Mouse (Mus musculus): Measurements from ENCODE around the gene Far2. TPM values are rescaled to one million over a fixed set of nuclear protein-coding genes. Genes with fewer than 3 reads are reported as not detected.

Far2 gene
- polyA plus RNA-seq, 1 experiment from 2014 or later, result 4.3 TPM

DNA sequence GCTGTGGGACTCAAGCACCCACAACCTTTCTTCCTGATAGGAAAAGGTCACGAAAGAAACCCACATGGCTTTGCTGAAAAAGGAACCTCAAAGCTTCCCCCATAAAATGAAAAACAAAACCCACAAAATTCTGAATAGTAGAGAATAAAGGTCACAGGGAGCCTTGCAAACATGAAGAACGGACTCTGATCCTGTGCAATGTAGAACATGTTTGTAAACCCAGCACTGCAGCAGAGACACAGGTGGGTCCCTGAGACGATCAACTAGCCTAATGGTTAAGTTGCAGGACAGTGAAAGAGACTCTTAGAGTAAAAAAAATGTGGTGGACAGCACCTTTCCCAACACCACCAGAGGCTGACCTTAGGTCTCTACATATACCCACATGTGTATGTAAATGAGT lies 152.7 kb downstream of the Far2 start:
- Histone ChIP-seq H3K4me3 (ENCODE audit: low read length) (no peak overlapping the region), H3K4me1 (ENCODE audit: control insufficient read depth, insufficient read depth, low read length) (no peaks in the 10 kb centered on the region), H3K27me3 (ENCODE audit: control insufficient read depth, insufficient read depth, low read length) (no peaks in the 10 kb centered on the region), H3K36me3 (ENCODE audit: control insufficient read depth, insufficient read depth, low read length) (peaks cover 64% of the 10 kb centered on the region), H3K9ac (ENCODE audit: low read depth, low read length) (no peak overlapping the region), H3K9me3 (ENCODE audit: control insufficient read depth, low read length) (no peaks in the 10 kb centered on the region), H3K4me2 (replicated peaks; ENCODE audit: low read depth, low read length) (no peak overlapping the region), H3K27ac (ENCODE audit: low read depth, low read length) (no peak overlapping the region)
- 84% methylated on average over 3 of the region's 3 CpGs for WGBS
- no peak for ATAC-seq (ENCODE audit: low FRiP score, low TSS enrichment)

DNA sequence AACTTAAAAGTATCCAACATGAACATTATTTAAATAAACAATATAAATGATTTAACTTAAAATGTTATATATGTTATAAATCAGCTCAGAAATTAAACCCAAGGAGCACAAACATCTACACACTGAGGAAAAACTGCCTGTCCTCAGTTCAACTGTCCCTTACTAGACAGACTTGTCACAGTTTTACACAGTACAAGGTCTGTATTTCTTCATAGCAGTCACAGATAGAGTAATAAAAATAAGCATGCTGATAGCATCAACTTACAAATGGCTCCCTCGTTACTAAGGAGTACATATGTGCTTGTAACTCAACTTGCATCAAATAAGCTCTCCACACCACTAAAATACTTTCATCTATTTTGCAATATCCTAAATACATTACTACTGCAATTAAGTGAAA lies 158.1 kb downstream of the Far2 start:
- WGBS, result 73% methylated on average over 1 of the region's 1 CpGs
- no peak overlapping the region for H3K4me3 ChIP-seq (ENCODE audit: low read length)
- H3K27me3 ChIP-seq (ENCODE audit: control insufficient read depth, insufficient read depth, low read length), result no peaks in the 10 kb centered on the region
- no peaks in the 10 kb centered on the region for H3K4me1 ChIP-seq (ENCODE audit: control insufficient read depth, insufficient read depth, low read length)
- no peak for ATAC-seq (ENCODE audit: low FRiP score, low TSS enrichment)
- no peak overlapping the region for H3K4me2 ChIP-seq (replicated peaks; ENCODE audit: low read depth, low read length)
- no peak overlapping the region for H3K9ac ChIP-seq (ENCODE audit: low read depth, low read length)
- H3K36me3 ChIP-seq (ENCODE audit: control insufficient read depth, insufficient read depth, low read length), result peaks cover 36% of the 10 kb centered on the region
- H3K27ac ChIP-seq (ENCODE audit: low read depth, low read length), result no peak overlapping the region
- H3K9me3 ChIP-seq (ENCODE audit: control insufficient read depth, low read length), result no peaks in the 10 kb centered on the region

DNA sequence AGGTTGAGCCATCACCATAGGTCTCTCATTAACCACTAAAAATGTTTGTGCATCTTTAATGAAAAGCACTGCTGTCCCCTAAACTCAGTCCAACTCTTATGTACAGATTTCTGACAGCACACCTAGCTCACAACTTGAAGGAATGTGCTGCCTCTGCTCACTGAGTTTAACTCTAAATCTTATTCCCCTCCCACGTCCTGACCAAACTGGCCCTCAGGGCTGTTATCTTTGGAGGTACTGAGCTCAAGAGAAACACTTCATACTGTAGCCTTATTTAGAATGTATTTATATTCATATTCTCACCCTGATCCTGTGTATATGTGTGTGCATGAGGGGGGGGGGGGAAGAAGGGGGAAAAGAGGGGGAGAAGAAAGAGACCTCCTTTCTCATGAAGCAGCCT lies 160.5 kb downstream of the Far2 start:
- no peak for ATAC-seq (ENCODE audit: low FRiP score, low TSS enrichment)
- Histone ChIP-seq H3K27ac (ENCODE audit: low read depth, low read length) (no peak overlapping the region), H3K9me3 (ENCODE audit: control insufficient read depth, low read length) (no peaks in the 10 kb centered on the region), H3K9ac (ENCODE audit: low read depth, low read length) (no peak overlapping the region), H3K4me1 (ENCODE audit: control insufficient read depth, insufficient read depth, low read length) (no peaks in the 10 kb centered on the region), H3K27me3 (ENCODE audit: control insufficient read depth, insufficient read depth, low read length) (no peaks in the 10 kb centered on the region), H3K4me2 (replicated peaks; ENCODE audit: low read depth, low read length) (no peak overlapping the region), H3K36me3 (ENCODE audit: control insufficient read depth, insufficient read depth, low read length) (peaks cover 18% of the 10 kb centered on the region), H3K4me3 (ENCODE audit: low read length) (no peak overlapping the region)
- 63% methylated on average over 1 of the region's 1 CpGs for WGBS

DNA sequence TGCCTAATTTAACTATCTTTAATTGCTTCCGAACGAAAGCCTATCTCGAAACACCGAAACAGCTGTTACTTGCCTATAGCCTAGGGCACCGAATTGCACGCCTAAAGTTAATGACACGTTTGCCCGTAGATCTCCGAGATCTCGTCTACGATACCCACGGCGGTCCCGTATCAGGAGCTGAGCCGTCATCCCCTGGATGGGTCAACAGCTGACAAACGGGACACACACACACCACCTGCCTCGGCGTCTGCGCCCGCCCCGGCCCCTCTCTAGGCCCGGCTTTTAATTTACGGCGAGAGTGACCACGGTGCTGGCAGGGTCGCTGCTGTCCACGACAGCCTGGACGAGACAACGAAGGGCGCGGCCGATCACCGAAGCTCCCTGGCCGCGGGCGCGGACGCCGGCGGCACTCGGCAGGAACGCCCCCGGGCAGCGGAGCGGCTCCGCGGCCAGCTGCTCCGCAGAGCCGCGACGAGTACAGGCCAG lies 164.4 kb downstream of the Far2 start:
- peak overlapping the region; percentile 75 for H3K4me2 ChIP-seq (replicated peaks; ENCODE audit: low read depth, low read length)
- WGBS, result under 1% methylated on average over 51 of the region's 51 CpGs
- H3K27ac ChIP-seq (ENCODE audit: low read depth, low read length), result peak overlapping the region; percentile 63; the same call in 1 of the 2 replicates
- H3K4me1 ChIP-seq (ENCODE audit: control insufficient read depth, insufficient read depth, low read length), result peaks cover 5% of the 10 kb centered on the region; the same call in 1 of the 2 replicates
- H3K9ac ChIP-seq (ENCODE audit: low read depth, low read length), result peak overlapping the region; percentile 80
- no peaks in the 10 kb centered on the region for H3K27me3 ChIP-seq (ENCODE audit: control insufficient read depth, insufficient read depth, low read length)
- ATAC-seq (ENCODE audit: low FRiP score, low TSS enrichment), result no peak; the same call in 1 of the 2 replicates
- no peaks in the 10 kb centered on the region for H3K9me3 ChIP-seq (ENCODE audit: control insufficient read depth, low read length)
- H3K36me3 ChIP-seq (ENCODE audit: control insufficient read depth, insufficient read depth, low read length), result no peaks in the 10 kb centered on the region
- peak overlapping the region; percentile 84 for H3K4me3 ChIP-seq (ENCODE audit: low read length)

DNA sequence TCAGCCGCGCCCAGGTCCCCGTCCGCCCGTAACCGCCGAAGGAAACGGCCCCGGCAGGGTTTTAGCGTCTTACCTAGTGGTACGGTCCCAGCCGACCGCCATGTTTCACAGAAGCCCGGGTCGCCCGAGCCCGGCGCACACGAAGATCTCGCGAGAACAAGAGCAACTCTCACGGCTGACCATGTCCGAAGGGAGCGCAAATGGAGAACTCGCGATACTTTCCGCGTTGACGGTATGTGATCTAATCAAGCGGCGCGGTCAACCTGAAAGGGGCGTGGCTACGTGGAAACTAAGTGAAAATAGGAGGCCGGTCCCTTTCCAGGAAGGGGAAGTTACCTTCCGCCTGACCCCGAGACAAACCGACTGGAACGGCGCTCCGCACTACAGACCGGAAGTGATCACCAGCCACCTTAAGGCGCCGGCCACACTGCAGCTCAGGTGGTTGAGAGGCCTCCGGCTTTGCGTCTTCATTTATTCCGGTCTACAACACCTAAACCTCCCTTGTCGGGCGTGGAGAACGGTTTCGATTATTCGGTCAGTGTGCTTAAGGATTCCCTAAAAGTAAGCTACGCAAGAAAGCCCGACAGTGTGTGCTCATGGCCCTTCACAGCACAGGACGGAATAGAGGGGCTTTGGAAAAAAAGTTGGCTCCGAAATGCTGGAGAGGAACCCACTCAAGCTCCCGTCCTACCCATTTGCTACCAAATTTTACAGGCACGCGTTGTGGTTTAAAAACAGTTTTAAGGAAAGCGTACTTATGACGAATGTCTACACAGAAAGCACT lies 165.0 kb downstream of the Far2 start, which contains the start of gene Ergic2:
Ergic2 (minus strand) TSS at position 478 of the 784 bp plus-strand sequence.
- peak within 1 kb of the TSS; percentile 84 for H3K4me3 ChIP-seq (ENCODE audit: low read length)
- H3K4me2 ChIP-seq (replicated peaks; ENCODE audit: low read depth, low read length), result peak within 1 kb of the TSS; percentile 75
- peaks cover 5% of the 10 kb centered on the region; the same call in 1 of the 2 replicates for H3K4me1 ChIP-seq (ENCODE audit: control insufficient read depth, insufficient read depth, low read length)
- H3K36me3 ChIP-seq (ENCODE audit: control insufficient read depth, insufficient read depth, low read length), result no peaks in the 10 kb centered on the region
- peak within 1 kb of the TSS; percentile 80 for H3K9ac ChIP-seq (ENCODE audit: low read depth, low read length)
- ATAC-seq (ENCODE audit: low FRiP score, low TSS enrichment), result peak; percentile 99
- H3K9me3 ChIP-seq (ENCODE audit: control insufficient read depth, low read length), result no peaks in the 10 kb centered on the region
- H3K27ac ChIP-seq (ENCODE audit: low read depth, low read length), result peak within 1 kb of the TSS; percentile 86
- WGBS, result under 1% methylated on average over 61 of the region's 61 CpGs
- no peaks in the 10 kb centered on the region for H3K27me3 ChIP-seq (ENCODE audit: control insufficient read depth, insufficient read depth, low read length)

DNA sequence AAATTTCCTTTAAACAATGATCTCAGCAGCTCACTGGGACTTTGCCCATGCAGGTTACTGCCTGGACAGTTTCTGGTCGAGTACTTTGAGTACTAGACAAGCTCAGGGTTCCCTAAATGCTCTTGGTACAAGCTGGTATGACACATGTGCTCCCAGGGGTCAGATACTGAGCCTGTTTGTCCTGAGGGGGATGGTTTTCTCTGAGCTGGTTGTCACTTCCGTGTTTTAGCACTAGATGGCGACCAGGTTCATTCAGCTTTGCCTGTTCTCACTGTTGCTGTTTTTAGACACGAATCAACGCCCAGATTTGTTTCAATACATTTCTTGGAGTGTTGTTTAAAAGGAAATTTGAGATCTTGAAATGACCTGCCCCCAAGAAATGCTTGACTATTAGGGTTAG lies 167.7 kb downstream of the Far2 start:
- Histone ChIP-seq H3K4me3 (ENCODE audit: low read length) (no peak overlapping the region), H3K9me3 (ENCODE audit: control insufficient read depth, low read length) (no peaks in the 10 kb centered on the region), H3K4me2 (replicated peaks; ENCODE audit: low read depth, low read length) (no peak overlapping the region), H3K36me3 (ENCODE audit: control insufficient read depth, insufficient read depth, low read length) (no peaks in the 10 kb centered on the region), H3K27ac (ENCODE audit: low read depth, low read length) (no peak overlapping the region), H3K4me1 (ENCODE audit: control insufficient read depth, insufficient read depth, low read length) (peaks cover 5% of the 10 kb centered on the region; the same call in 1 of the 2 replicates), H3K9ac (ENCODE audit: low read depth, low read length) (no peak overlapping the region), H3K27me3 (ENCODE audit: control insufficient read depth, insufficient read depth, low read length) (no peaks in the 10 kb centered on the region)
- WGBS, result 9% methylated on average over 5 of the region's 5 CpGs
- no peak for ATAC-seq (ENCODE audit: low FRiP score, low TSS enrichment)

DNA sequence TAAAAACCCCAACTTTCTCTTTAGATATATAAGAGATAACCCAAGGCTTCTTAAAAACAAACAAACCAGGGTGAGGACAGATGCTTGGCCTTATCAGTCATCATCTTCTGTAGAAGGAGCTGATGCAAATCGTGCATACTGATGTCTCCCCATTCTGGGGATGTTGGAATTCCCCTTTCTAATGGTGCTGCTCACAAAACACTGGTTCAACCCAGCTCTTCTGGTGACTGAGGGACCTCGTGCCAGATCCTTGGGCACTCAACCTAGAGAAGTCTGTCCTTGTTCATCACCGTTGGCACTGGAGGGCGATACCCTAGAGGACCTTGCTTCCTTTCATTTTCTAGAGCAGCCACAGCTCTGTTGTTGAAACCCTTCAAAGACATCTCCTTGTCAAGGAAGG lies 169.7 kb downstream of the Far2 start:
- no peak overlapping the region for H3K4me2 ChIP-seq (replicated peaks; ENCODE audit: low read depth, low read length)
- H3K9me3 ChIP-seq (ENCODE audit: control insufficient read depth, low read length), result no peaks in the 10 kb centered on the region
- no peak overlapping the region for H3K4me3 ChIP-seq (ENCODE audit: low read length)
- no peak for ATAC-seq (ENCODE audit: low FRiP score, low TSS enrichment)
- H3K27ac ChIP-seq (ENCODE audit: low read depth, low read length), result no peak overlapping the region
- no peaks in the 10 kb centered on the region for H3K36me3 ChIP-seq (ENCODE audit: control insufficient read depth, insufficient read depth, low read length)
- WGBS, result 96% methylated on average over 4 of the region's 4 CpGs
- peaks cover 5% of the 10 kb centered on the region; the same call in 1 of the 2 replicates for H3K4me1 ChIP-seq (ENCODE audit: control insufficient read depth, insufficient read depth, low read length)
- no peaks in the 10 kb centered on the region for H3K27me3 ChIP-seq (ENCODE audit: control insufficient read depth, insufficient read depth, low read length)
- no peak overlapping the region for H3K9ac ChIP-seq (ENCODE audit: low read depth, low read length)

DNA sequence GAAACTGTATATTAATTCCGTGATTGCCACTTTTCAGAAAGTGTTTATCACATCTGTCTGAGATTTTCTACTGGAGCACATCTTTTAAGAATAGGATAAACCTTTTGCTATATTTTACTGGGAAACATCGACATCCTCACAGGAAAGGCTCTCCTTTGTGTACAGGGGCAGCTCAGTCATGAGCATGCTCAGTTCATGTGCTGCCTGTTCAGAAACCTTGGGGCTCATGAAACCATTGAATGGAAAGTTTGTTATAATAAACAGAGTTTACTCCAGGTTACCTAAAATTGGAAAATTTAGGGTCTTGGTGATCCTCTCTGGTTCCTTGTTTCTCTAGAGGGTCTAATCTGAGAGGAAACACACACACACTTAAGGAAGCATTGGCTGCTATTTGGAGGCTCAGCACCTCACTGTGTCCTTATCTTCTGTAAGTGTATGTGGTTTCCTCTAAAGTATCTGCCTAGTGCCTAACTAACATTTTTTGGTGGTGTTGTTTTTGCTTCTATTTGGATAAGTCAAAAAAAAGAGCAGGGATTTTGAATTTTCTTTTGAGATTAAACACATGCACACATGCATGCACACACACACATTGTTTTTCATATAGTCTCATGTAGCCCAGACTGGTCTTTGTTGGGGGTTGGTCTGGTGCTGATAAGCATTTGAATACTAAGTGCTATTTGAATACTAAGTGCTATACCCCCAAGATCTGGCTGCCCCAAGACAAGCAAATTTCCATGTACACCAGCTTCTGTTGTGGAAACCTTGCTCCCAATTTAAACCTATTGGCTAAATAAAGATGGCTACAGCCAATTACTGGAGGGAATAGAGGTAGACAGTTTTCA lies 171.4 kb downstream of the Far2 start:
- no peak overlapping the region for H3K9ac ChIP-seq (ENCODE audit: low read depth, low read length)
- no peaks in the 10 kb centered on the region for H3K9me3 ChIP-seq (ENCODE audit: control insufficient read depth, low read length)
- WGBS, result 90% methylated on average over 2 of the region's 2 CpGs
- H3K36me3 ChIP-seq (ENCODE audit: control insufficient read depth, insufficient read depth, low read length), result no peaks in the 10 kb centered on the region
- H3K4me2 ChIP-seq (replicated peaks; ENCODE audit: low read depth, low read length), result no peak overlapping the region
- H3K27me3 ChIP-seq (ENCODE audit: control insufficient read depth, insufficient read depth, low read length), result no peaks in the 10 kb centered on the region
- no peak overlapping the region for H3K27ac ChIP-seq (ENCODE audit: low read depth, low read length)
- no peak overlapping the region for H3K4me3 ChIP-seq (ENCODE audit: low read length)
- ATAC-seq (ENCODE audit: low FRiP score, low TSS enrichment), result no peak
- H3K4me1 ChIP-seq (ENCODE audit: control insufficient read depth, insufficient read depth, low read length), result no peaks in the 10 kb centered on the region

DNA sequence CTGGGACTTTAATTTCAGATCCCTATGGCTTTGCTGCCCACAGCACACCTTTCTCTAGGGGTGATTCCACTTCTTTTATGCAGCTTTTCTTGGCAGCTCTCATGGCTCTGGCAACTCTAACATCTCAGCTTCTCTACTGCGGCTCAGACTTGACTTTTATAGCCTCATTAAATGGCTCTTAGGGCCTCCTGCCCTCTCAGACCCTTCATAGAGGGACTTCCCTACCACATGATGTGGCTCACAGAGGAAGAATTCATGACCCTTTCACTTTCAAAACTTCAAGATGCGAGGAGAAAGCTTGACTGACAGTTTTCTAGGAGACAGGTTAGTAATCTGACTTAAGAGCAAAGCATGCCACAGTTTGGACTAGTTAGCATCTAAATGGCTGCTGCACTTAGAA lies 175.6 kb downstream of the Far2 start:
- H3K36me3 ChIP-seq (ENCODE audit: control insufficient read depth, insufficient read depth, low read length), result no peaks in the 10 kb centered on the region
- H3K4me1 ChIP-seq (ENCODE audit: control insufficient read depth, insufficient read depth, low read length), result no peaks in the 10 kb centered on the region
- H3K27me3 ChIP-seq (ENCODE audit: control insufficient read depth, insufficient read depth, low read length), result no peaks in the 10 kb centered on the region
- no peak overlapping the region for H3K27ac ChIP-seq (ENCODE audit: low read depth, low read length)
- ATAC-seq (ENCODE audit: low FRiP score, low TSS enrichment), result no peak
- no peak overlapping the region for H3K4me3 ChIP-seq (ENCODE audit: low read length)
- H3K9ac ChIP-seq (ENCODE audit: low read depth, low read length), result no peak overlapping the region
- no peaks in the 10 kb centered on the region for H3K9me3 ChIP-seq (ENCODE audit: control insufficient read depth, low read length)
- WGBS, result 19% methylated on average over 2 of the region's 2 CpGs
- no peak overlapping the region for H3K4me2 ChIP-seq (replicated peaks; ENCODE audit: low read depth, low read length)
